Mouse (Mus musculus) megakaryocyte progenitor cell, adult 5-6 weeks (primary cell): Measurements from ENCODE around the gene Gm13691. TPM values are rescaled to one million over a fixed set of nuclear protein-coding genes. Genes with fewer than 3 reads are reported as not detected.
"Not testable (repeated sequence)": the region's sequence is repeated elsewhere in the genome, so short reads cannot be mapped to it uniquely, and the experiment has no call there.

Source experiments
- ATAC-seq: replicated peaks from 2 replicates; pipeline ENCODE4 v1.8.0; 2016; ENCODE audit warnings: mild to moderate bottlenecking, moderate TSS enrichment, inconsistent platforms; ENCODE audit not compliant: poor library complexity
- total RNA-seq, 2 experiments: library from RNA; stranded (forward) in 1 of 2; stranded (reverse) in 1 of 2; fragments of 157-497, 149-512 nt in 1 of 2; fragments of 200-1000 nt in 1 of 2; gene quantifications; 2 replicates each; pipeline versions ENCODE4 v1.2.3 to v1.2.4; 2015 to 2017

Gm13691 gene
- total RNA-seq, 2 experiments from 2014 or later = 0.04 TPM; not detected in 1

GRCm38 (mm10) chr2:84025217-84025616 is 34.9 kb downstream of the Gm13691 start:
- no peak for ATAC-seq

DNA sequence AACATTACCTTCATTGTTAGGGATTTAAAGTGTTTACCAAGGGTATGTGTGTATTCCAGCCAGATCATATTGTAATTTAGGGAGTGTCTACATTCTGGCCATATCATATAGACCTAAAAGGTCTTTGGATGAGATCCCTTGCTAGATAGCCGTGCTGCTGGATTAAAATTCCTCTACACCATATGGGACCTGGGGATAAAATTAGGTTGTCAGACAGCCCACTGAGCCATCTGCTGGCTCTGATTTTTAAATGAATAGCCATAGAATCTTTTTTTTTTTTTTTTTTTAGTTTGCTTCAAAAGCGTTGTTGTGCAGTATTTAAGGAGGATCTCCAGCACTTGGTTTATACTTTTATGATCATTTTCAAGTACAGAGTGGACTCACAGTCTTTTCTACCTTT is 42.2 kb downstream of the Gm13691 start:
- no peak for ATAC-seq

GRCm38 (mm10) chr2:84035997-84036396 is 45.6 kb downstream of the Gm13691 start:
- peak; percentile 40; the same call in 1 of the 2 replicates for ATAC-seq

DNA sequence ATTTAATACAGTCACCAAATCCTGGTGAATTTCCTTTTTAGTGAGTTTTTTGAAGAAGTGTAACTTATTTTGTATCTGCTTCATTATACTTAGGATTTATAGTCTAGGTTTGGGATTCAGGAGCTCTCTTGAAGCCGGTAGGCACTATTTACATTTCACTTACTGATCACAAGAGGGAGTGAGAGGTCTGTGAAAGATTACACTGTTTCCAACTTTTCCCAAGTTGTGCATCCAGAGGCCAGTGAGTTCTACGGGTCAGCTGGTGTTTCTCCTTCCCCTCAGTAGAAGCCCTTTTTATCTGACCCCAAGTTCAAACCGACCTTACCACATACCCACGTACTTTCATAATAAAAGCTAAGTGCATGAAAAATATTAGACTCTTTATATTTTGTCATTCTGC is 47.0 kb downstream of the Gm13691 start:
- ATAC-seq = peak; percentile 88

DNA sequence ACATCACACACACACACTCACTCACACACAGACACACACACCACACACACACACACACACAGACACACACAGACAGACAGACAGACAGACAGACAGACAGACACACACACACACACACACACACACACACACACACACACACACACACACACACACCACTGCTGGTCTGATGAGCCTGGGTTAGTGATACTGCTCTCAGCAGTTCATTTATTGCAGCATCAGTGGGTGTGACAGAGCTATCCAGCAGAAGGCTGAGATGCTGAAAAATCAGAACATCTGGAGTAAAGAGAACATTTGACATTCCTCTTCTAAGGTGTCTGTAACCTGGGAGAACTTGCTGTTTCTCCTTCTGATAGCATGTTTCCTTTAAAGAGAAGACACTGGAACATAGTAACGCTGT is 47.6 kb downstream of the Gm13691 start:
- ATAC-seq = not testable (repeated sequence)

- no peak for ATAC-seq
Observed at GRCm38 (mm10) chr2:84039277-84039676, 48.9 kb downstream of the Gm13691 start.

Other genes starting within 250 kb of the Gm13691 start
- not detected in 2 replicates for gene Fam171b, start 177.9 kb upstream of the Gm13691 start, total RNA-seq (2015)
- not detected in 2 replicates for gene Fam171b, start 177.9 kb upstream of the Gm13691 start, total RNA-seq (2017)
- gene Zswim2, start 49.3 kb upstream of the Gm13691 start, total RNA-seq (2015) = not detected in 2 replicates
- not detected in 2 replicates for gene Zswim2, start 49.3 kb upstream of the Gm13691 start, total RNA-seq (2017)
- gene Gm13698, start 34.9 kb upstream of the Gm13691 start, total RNA-seq (2015) = not detected in 2 replicates
- gene Gm13698, start 34.9 kb upstream of the Gm13691 start, total RNA-seq (2017) = 0.07 and 0.08 TPM in 2 replicates
- gene Gm13693, start 29.1 kb upstream of the Gm13691 start, total RNA-seq (2015) = not detected in 2 replicates
- 0.07 and 0.08 TPM in 2 replicates for gene Gm13693, start 29.1 kb upstream of the Gm13691 start, total RNA-seq (2017)
- not detected in 2 replicates for gene Gm13695, start 23.2 kb upstream of the Gm13691 start, total RNA-seq (2015)
- gene Gm13695, start 23.2 kb upstream of the Gm13691 start, total RNA-seq (2017) = not detected in 2 replicates
- not detected in 2 replicates for gene Gm13696, start 17.4 kb upstream of the Gm13691 start, total RNA-seq (2015)
- gene Gm13696, start 17.4 kb upstream of the Gm13691 start, total RNA-seq (2017) = 0.07 and 0.08 TPM in 2 replicates
- not detected in 2 replicates for gene Gm13694, start 11.6 kb upstream of the Gm13691 start, total RNA-seq (2015)
- gene Gm13694, start 11.6 kb upstream of the Gm13691 start, total RNA-seq (2017) = 0.07 and 0.08 TPM in 2 replicates
- not detected in 2 replicates for gene Gm13697, start 5.8 kb upstream of the Gm13691 start, total RNA-seq (2015)
- 0.07 and 0.08 TPM in 2 replicates for gene Gm13697, start 5.8 kb upstream of the Gm13691 start, total RNA-seq (2017)